Mouse (Mus musculus) embryonic facial prominence, embryonic 14.5 days (tissue): ENCODE results near the gene Zc3h7b. TPM values are rescaled to one million over a fixed set of nuclear protein-coding genes. Genes with fewer than 3 reads are reported as not detected.

ENCODE experiments used
- ATAC-seq: fragments of 200-750 bp; cut with Nextera tagmentation; 2 replicates; pipeline ENCODE4 v1.8.0; 2017; ENCODE audit warnings: low read depth, moderate number of reproducible peaks, moderate TSS enrichment
- DNase-seq: peaks from one replicate; pipeline ENCODE4 v3.0.0-alpha.2; 2015; ENCODE audit warnings: low spot score
- H3K27ac ChIP-seq: fragments of 300-500 bp; sonication (generic); replicated peaks from 2 replicates; pipeline ENCODE4 v1.5.1; 2014; ENCODE audit warnings: low read depth, mild to moderate bottlenecking, low read length, moderate library complexity
- H3K27me3 ChIP-seq: fragments of 300-500 bp; sonication (generic); replicated peaks from 2 replicates; pipeline ENCODE4 v1.6.1; 2014; ENCODE audit warnings: low read length; ENCODE audit not compliant: control insufficient read depth, insufficient read depth
- H3K36me3 ChIP-seq: fragments of 300-500 bp; sonication (generic); 2 replicates; pipeline ENCODE4 v1.6.1; 2014; ENCODE audit warnings: low read length, mixed read lengths; ENCODE audit not compliant: control insufficient read depth, insufficient read depth
- H3K4me1 ChIP-seq: fragments of 300-500 bp; sonication (generic); 2 replicates; pipeline ENCODE4 v1.6.1; 2014; ENCODE audit warnings: antibody characterized with exemption, low read length; ENCODE audit not compliant: control insufficient read depth, insufficient read depth
- H3K4me2 ChIP-seq: fragments of 300-500 bp; sonication (generic); 2 replicates; pipeline ENCODE4 v1.6.1; 2014; ENCODE audit warnings: low read depth, mild to moderate bottlenecking, low read length, moderate library complexity, mixed read lengths
- H3K4me3 ChIP-seq: fragments of 300-500 bp; sonication (generic); 2 replicates; pipeline ENCODE4 v1.5.1; 2014; ENCODE audit warnings: low read depth, mild to moderate bottlenecking, low read length
- H3K9ac ChIP-seq: fragments of 300-500 bp; sonication (generic); 2 replicates; pipeline ENCODE4 v1.6.1; 2014; ENCODE audit warnings: low read depth, mild to moderate bottlenecking, low read length, moderate library complexity, mixed read lengths
- H3K9me3 ChIP-seq: fragments of 300-500 bp; sonication (generic); 2 replicates; pipeline ENCODE4 v1.6.1; 2016; ENCODE audit warnings: low read length; ENCODE audit not compliant: control insufficient read depth
- WGBS: fragments of 180-500 bp; shearing (Covaris S2); extraction: QIAGEN DNeasy Blood & Tissue Kit; methylation state at CpG from one replicate; pipeline ENCODE4 v1.1.7; 2014; 5-methylcytosine and 5-hydroxymethylcytosine counted together
- polyA plus RNA-seq: library from polyadenylated mRNA; unstranded; fragments of >200 nt; fragmentation: Nextera tagmentation; extraction: Ambion mirVana; gene quantifications from 2 replicates; pipeline ENCODE4 v1.2.1, GENCODE M21; 2014

Zc3h7b gene
- polyA plus RNA-seq, 1 experiment from 2014 or later: 28.7 TPM

DNA sequence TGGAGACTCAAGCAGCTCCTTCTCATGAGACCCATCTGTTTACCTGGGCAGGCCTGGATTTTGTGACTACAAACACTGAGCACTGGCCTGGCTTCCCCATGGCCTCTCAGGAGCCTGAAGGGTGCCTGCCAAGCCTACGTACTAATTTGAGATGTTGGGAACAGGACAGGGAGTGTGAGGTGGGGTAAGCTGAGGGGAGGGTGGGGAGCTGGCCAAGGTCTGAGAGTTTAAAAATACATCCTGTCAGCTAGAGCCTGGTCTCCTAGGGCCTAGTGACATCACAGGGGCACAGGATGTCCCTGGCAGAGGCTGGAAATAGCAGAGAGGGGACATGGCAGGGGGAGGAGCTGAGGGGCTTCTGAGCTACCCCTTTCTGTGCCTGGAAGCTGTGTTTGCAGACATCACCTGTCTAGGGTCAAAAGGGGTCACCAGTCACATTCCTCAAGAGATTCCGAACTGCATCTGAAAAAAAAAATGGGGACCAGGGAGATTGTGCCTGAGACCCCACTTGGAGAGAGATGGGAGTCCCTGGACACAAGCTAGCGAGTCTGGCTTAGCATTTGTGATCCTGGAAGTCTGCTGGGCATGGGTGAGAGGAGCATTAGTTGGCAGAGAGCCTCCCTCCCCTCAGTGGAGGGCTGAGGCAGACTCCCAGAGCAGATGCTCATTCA lies 89.4 kb downstream of the Zc3h7b start:
- WGBS: 42% methylated on average over 3 of the region's 3 CpGs
- peaks cover 18% of the 10 kb centered on the region for H3K4me1 ChIP-seq
- no peak overlapping the region for H3K4me2 ChIP-seq
- no peak overlapping the region for H3K9ac ChIP-seq
- DNase-seq (no peak), ATAC-seq (no peak)
- H3K36me3 ChIP-seq: no peaks in the 10 kb centered on the region
- H3K27ac ChIP-seq: no peak overlapping the region
- H3K9me3 ChIP-seq: no peaks in the 10 kb centered on the region
- H3K4me3 ChIP-seq: no peak overlapping the region
- no peaks in the 10 kb centered on the region for H3K27me3 ChIP-seq

DNA sequence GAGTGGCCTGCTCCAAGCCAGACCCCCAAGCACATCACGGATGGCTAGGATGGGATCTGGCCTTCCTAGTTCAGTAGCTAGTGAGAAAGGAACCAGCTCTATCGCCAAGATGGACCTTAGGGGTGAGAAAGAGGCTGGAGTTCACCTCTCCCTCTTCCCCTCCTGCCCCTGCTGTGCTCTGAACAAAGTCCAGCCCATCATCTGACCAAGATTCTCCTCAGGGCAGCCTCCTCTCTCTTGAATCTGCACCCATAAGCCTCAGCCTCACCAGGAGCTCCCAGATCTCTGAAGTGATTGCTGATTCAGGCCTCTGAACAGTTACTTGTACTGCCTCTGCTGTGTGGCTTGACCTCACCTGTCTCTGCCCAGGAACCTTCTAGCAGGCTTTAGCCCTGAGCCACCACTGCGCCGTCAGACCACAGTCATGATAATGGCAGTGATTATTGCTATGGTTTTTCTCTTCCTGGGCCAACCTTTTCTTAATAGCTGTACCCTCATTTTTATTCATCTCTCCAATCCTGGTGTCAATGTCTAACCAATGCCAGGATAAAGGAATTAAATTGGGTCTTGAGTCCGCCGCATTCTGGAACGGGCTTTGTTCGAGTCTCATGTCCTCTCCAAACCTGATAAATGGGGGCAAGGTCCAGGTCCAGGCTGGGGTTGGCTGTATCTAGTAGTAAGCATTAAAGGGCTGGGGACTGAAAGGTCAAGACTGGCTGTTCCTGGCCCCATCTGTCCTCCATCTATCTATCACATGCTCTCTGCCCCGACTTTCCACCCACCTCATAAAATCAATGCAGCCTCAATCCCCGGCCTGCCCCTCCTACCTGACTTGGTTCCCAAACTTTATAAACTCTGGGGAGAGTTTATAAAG lies 90.4 kb downstream of the Zc3h7b start:
- Histone ChIP-seq H3K9ac (peak overlapping the region; percentile 67; the same call in 1 of the 2 replicates), H3K36me3 (no peaks in the 10 kb centered on the region), H3K4me1 (peaks cover 18% of the 10 kb centered on the region), H3K4me2 (peak overlapping the region; percentile 69), H3K27me3 (no peaks in the 10 kb centered on the region), H3K4me3 (no peak overlapping the region), H3K9me3 (no peaks in the 10 kb centered on the region), H3K27ac (peak overlapping the region; percentile 71; the same call in 1 of the 2 replicates)
- DNase-seq: no peak
- ATAC-seq: no peak
- WGBS: 75% methylated on average over 10 of the region's 10 CpGs

DNA sequence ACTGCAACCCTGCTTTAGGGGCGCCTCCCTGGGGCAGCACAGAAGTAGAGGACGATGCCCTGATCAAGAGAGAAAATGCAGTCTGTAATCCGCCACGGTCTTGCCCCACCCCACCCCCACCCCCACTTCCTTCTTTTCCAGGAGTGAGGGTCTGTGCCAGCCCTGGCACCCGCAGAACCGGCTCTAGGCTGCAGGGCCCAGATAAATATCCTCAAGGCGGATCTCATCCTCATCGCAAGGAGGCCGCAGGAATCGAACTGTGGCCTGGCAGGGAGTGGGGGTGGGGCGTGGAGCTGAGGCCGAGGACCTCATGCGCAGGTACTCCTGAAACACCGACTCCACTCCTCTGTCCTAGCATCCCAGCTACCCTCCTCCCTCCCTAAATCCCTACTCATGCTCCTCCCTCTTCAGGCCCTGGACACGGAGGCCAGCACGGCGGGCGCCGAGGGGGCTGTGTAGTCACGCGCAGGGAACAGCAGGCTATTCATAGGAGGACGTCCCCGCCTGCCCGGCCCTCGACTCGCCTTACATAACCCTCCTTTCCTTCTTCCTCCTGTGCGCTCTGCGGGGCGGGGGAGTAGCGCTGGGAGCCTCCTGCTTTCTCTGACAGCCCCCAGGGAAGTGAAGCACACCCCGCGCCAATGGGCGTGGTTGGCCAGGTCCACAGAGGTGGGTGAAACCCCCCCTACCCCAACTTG lies 91.4 kb downstream of the Zc3h7b start:
- ATAC-seq: peak; percentile 91
- WGBS: 2% methylated on average over 25 of the region's 33 CpGs
- peak overlapping the region; percentile 71 for H3K27ac ChIP-seq

DNA sequence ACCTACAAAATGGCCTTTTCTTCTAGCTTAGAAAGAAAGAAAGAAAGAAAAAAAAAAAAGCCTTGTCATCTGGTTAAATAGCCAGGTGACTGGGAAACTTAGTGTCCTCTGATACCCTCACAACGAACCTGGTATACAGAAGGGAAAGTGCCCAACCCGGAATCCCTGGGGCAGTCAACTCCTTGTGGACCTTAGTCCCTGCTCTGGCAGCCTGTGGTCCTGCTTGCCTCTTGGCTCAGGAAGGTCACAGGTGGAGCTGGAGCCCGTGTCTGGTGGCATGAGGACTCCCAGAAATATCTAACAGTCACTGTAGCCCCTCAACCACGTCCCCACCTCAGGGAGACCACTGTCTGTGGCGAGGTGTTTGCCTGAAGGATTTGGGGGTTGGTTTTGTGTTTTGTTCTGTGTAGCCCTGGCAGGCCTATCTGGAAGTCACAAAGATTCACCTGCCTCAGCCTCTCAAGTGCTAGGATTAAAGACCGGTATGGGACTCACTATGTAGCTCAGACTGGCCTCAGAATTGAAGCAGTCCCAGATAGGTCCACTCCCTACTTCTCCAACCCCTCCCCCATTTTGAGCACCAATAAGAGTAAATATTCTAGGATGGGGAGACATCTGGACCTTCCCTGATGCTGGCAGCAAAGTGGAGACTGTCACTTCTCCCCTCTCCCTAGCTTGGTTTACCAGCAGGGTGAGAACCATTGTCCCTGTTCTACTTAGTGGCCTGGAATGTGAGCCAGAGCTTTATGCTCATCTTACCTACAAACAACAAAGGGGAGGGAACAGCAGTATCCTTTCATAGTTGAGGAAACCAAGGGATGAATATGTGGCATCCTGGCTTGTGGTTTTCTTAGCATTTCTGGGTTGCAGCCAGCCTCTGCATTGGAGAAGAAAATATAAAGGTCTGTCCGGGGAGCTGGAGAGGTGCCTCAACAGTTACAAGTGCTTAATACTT lies 92.4 kb downstream of the Zc3h7b start:
- H3K4me2 ChIP-seq: peak overlapping the region; percentile 69
- no peaks in the 10 kb centered on the region for H3K27me3 ChIP-seq
- H3K27ac ChIP-seq: peak overlapping the region; percentile 71; the same call in 1 of the 2 replicates
- no peak overlapping the region for H3K4me3 ChIP-seq
- DNase-seq (no peak), ATAC-seq (no peak)
- H3K9ac ChIP-seq: no peak overlapping the region
- H3K4me1 ChIP-seq: peaks cover 18% of the 10 kb centered on the region
- WGBS: 43% methylated on average over 7 of the region's 7 CpGs
- H3K36me3 ChIP-seq: no peaks in the 10 kb centered on the region
- H3K9me3 ChIP-seq: no peaks in the 10 kb centered on the region

More for the DNA sequence above, 91.4 kb downstream of the Zc3h7b start:
- no peaks in the 10 kb centered on the region for H3K9me3 ChIP-seq
- peak overlapping the region; percentile 39 for H3K4me3 ChIP-seq
- H3K27me3 ChIP-seq: no peaks in the 10 kb centered on the region
- H3K9ac ChIP-seq: peak overlapping the region; percentile 67
- peak; percentile 91 for DNase-seq
- peaks cover 18% of the 10 kb centered on the region for H3K4me1 ChIP-seq
- no peaks in the 10 kb centered on the region for H3K36me3 ChIP-seq
- H3K4me2 ChIP-seq: peak overlapping the region; percentile 69

DNA sequence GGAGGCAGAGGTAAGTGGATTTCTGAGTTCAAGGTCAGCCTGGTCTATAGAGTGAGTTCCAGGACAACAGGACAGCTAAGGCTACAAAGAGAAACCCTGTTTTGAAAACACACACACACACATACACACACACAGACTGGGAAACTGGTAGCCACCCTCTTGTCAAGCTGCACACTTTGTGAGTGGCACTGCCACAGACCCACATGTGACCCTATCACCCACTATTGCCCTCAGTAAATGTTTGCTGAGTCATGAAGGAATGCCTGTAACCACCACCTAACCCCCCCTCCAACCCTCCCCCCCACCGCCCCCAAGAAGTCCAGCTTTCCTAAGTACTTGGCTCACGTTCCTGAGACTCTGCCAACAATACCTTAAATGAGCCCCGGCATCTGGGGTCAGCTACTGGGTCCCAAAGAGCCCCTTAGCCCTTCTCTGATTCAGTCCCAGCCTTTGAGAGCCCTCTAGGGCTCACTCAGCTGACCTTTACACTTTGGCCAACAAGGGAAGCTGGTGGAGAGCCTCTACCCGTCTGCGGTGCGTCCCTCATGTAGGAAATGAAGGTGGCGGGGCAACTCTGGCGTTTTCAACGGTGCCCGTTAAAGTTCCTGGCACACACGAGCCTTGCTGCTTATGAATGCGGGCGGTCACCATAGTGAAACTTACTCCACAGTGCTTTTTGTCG lies 93.8 kb downstream of the Zc3h7b start:
- H3K27ac ChIP-seq: no peak overlapping the region
- DNase-seq (no peak), ATAC-seq (no peak)
- no peak overlapping the region for H3K4me2 ChIP-seq
- H3K4me1 ChIP-seq: peaks cover 18% of the 10 kb centered on the region
- H3K36me3 ChIP-seq: no peaks in the 10 kb centered on the region
- H3K9me3 ChIP-seq: no peaks in the 10 kb centered on the region
- H3K4me3 ChIP-seq: no peak overlapping the region
- H3K9ac ChIP-seq: no peak overlapping the region
- 56% methylated on average over 14 of the region's 14 CpGs for WGBS
- no peaks in the 10 kb centered on the region for H3K27me3 ChIP-seq

DNA sequence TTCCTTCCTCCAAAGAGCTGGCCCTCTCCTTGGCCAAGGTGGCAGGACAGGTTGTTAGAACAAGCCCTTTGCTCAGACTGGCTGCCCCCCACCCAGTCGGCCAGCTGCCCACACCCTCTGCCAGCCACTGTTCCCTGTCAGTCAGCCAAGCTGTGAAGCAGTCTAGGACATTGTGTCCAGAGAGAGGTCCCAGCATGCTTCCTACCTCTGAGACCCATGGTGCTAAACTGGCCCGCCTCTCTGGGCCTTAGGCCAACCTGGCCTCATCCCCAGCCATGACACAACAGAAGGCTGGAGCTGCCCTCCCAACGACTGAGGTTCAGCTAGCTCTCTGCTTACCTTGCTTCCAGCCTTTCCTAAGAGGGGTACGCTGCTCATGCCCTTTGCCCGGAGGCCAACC lies 94.8 kb downstream of the Zc3h7b start:
- Histone ChIP-seq H3K4me2 (no peak overlapping the region), H3K4me1 (peaks cover 18% of the 10 kb centered on the region), H3K36me3 (no peaks in the 10 kb centered on the region), H3K9ac (no peak overlapping the region), H3K4me3 (no peak overlapping the region), H3K27me3 (no peaks in the 10 kb centered on the region), H3K9me3 (no peaks in the 10 kb centered on the region), H3K27ac (no peak overlapping the region)
- whole genome bisulfite sequencing: 63% methylated on average over 4 of the region's 5 CpGs
- ATAC-seq (no peak), DNase-seq (peak; percentile 40)

DNA sequence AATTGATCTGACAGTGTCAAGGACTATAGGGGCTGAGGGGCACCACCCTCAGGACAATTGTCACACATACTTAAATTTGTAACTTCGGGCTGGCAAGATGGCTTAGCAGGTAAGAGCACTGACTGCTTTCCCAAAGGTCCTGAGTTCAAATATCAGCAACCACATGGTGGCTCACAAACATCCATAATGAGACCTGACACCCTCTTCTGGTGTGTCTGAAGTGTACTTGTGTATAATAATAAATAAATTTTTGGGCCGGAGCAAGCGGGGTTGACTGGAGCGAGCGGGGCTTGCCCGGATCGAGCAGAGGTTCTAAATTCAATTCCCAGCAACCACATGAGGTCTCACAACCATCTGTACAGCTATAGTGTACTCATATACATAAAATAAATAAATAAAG lies 95.4 kb downstream of the Zc3h7b start:
- no peak overlapping the region for H3K9ac ChIP-seq
- H3K4me1 ChIP-seq: peaks cover 18% of the 10 kb centered on the region
- no peak overlapping the region for H3K27ac ChIP-seq
- H3K36me3 ChIP-seq: no peaks in the 10 kb centered on the region
- H3K9me3 ChIP-seq: no peaks in the 10 kb centered on the region
- H3K4me3 ChIP-seq: no peak overlapping the region
- 90% methylated on average over 7 of the region's 7 CpGs for WGBS
- no peak for DNase-seq
- no peak overlapping the region for H3K4me2 ChIP-seq
- H3K27me3 ChIP-seq: no peaks in the 10 kb centered on the region
- ATAC-seq: no peak
